Mouse (Mus musculus): Measurements from ENCODE around the gene Man2a1. TPM values are rescaled to one million over a fixed set of nuclear protein-coding genes. Genes with fewer than 3 reads are reported as not detected.
A peak's percentile ranks its signal among the peaks of the same experiment; 100 is the strongest.

The Man2a1 gene
- polyA plus RNA-seq, 1 experiment from 2014 or later = 11.5 TPM

DNA sequence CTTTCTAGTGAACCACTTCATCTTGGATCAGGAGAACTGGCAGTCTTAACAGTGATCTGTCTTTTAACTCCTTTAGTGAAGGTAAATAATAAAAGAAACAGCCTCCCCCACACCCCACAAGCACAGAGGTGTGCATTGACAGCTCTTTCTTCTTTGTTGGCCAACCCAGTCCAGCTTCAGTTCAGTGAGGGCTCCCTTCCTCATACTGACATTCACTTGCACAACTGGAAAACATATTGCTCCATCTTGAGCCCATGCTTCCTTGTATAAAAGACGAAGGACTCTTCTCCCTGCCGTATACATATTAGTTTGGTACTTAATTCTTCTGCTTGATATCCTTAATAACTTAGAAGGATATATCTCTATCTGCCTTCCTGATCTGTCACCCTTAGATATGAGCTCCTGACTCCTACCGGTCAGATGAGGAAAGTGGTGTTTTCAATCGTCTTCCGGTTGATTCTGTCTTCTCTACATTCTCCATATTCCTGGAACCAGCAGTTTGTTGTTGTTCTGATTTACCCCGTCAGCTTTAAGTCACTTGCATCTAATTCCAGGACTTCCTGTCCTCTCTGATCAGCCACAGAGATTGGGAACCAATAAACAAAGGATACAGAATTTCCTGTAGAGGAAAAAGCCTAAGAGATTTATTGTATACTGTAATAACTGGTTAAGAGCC is 8.5 kb downstream of the Man2a1 start:
- DNase-seq (no peak), ATAC-seq (0 out of 2 replicates have a peak, but pooled peaks have one; percentile 10)
- WGBS (ENCODE audit: insufficient replicate concordance) = 49% methylated on average over 6 of the region's 6 CpGs
- H3K4me2 ChIP-seq (ENCODE audit: low read depth, low read length) = no peak overlapping the region
- peaks cover 26% of the 10 kb centered on the region for H3K36me3 ChIP-seq (replicated peaks; ENCODE audit: insufficient read depth, low read length)
- no peak for TF ChIP-seq EP300 (IDR thresholded peaks at IDR 0.05; ENCODE audit: low read depth)
- no peak for TF ChIP-seq CTCF (IDR thresholded peaks at IDR 0.05; ENCODE audit: low read depth)
- H3K9me3 ChIP-seq (ENCODE audit: low read length) = no peaks in the 10 kb centered on the region
- H3K4me1 ChIP-seq (ENCODE audit: insufficient read depth) = peaks cover 45% of the 10 kb centered on the region
- H3K9ac ChIP-seq (replicated peaks) = no peak overlapping the region
- peak overlapping the region; percentile 73 for H3K27ac ChIP-seq (ENCODE audit: low read depth)
- no peaks in the 10 kb centered on the region for H3K27me3 ChIP-seq (ENCODE audit: insufficient read depth, low read length)
- no peak overlapping the region for H3K4me3 ChIP-seq (ENCODE audit: low read depth, low read length)

GRCm38 (mm10) chr17:64609741-64610140 is 9.2 kb downstream of the Man2a1 start:
- Histone ChIP-seq H3K9me3 (ENCODE audit: low read length) (no peaks in the 10 kb centered on the region), H3K27ac (ENCODE audit: low read depth) (peak overlapping the region; percentile 73; the same call in 1 of the 2 replicates), H3K9ac (replicated peaks) (no peak overlapping the region), H3K4me1 (ENCODE audit: insufficient read depth) (peaks cover 43% of the 10 kb centered on the region), H3K27me3 (ENCODE audit: insufficient read depth, low read length) (no peaks in the 10 kb centered on the region), H3K36me3 (replicated peaks; ENCODE audit: insufficient read depth, low read length) (peaks cover 27% of the 10 kb centered on the region), H3K4me3 (ENCODE audit: low read depth, low read length) (no peak overlapping the region), H3K4me2 (ENCODE audit: low read depth, low read length) (no peak overlapping the region)
- no peak for DNase-seq
- no peak; the same call in 1 of the 2 replicates for TF ChIP-seq EP300 (IDR thresholded peaks at IDR 0.05; ENCODE audit: low read depth)
- TF ChIP-seq CTCF (IDR thresholded peaks at IDR 0.05; ENCODE audit: low read depth) = no peak
- ATAC-seq = no peak
- WGBS (ENCODE audit: insufficient replicate concordance) = 65% methylated on average over 3 of the region's 3 CpGs

GRCm38 (mm10) chr17:64611426-64611825 is 10.9 kb downstream of the Man2a1 start:
- ATAC-seq (no peak), DNase-seq (no peak)
- Histone ChIP-seq H3K27me3 (ENCODE audit: insufficient read depth, low read length) (no peaks in the 10 kb centered on the region), H3K4me2 (ENCODE audit: low read depth, low read length) (no peak overlapping the region), H3K36me3 (replicated peaks; ENCODE audit: insufficient read depth, low read length) (peaks cover 35% of the 10 kb centered on the region), H3K9me3 (ENCODE audit: low read length) (no peaks in the 10 kb centered on the region), H3K27ac (ENCODE audit: low read depth) (no peak overlapping the region), H3K4me3 (ENCODE audit: low read depth, low read length) (no peak overlapping the region), H3K4me1 (ENCODE audit: insufficient read depth) (peaks cover 46% of the 10 kb centered on the region), H3K9ac (replicated peaks) (no peak overlapping the region)
- TF ChIP-seq CTCF (IDR thresholded peaks at IDR 0.05; ENCODE audit: low read depth) (no peak), EP300 (IDR thresholded peaks at IDR 0.05; ENCODE audit: low read depth) (no peak)
- WGBS (ENCODE audit: insufficient replicate concordance) = 78% methylated on average over 5 of the region's 5 CpGs

- no peak overlapping the region for H3K9ac ChIP-seq (replicated peaks)
- ATAC-seq (no peak), DNase-seq (no peak)
- H3K27me3 ChIP-seq (ENCODE audit: insufficient read depth, low read length) = no peaks in the 10 kb centered on the region
- H3K4me2 ChIP-seq (ENCODE audit: low read depth, low read length) = no peak overlapping the region
- H3K27ac ChIP-seq (ENCODE audit: low read depth) = no peak overlapping the region
- peaks cover 44% of the 10 kb centered on the region for H3K4me1 ChIP-seq (ENCODE audit: insufficient read depth)
- no peak overlapping the region for H3K4me3 ChIP-seq (ENCODE audit: low read depth, low read length)
- H3K36me3 ChIP-seq (replicated peaks; ENCODE audit: insufficient read depth, low read length) = peaks cover 32% of the 10 kb centered on the region
- 86% methylated on average over 16 of the region's 16 CpGs for WGBS (ENCODE audit: insufficient replicate concordance)
- no peaks in the 10 kb centered on the region for H3K9me3 ChIP-seq (ENCODE audit: low read length)
- TF ChIP-seq EP300 (IDR thresholded peaks at IDR 0.05; ENCODE audit: low read depth) (no peak), CTCF (IDR thresholded peaks at IDR 0.05; ENCODE audit: low read depth) (no peak)
Observed at GRCm38 (mm10) chr17:64612135-64612885, 11.8 kb downstream of the Man2a1 start.

- Histone ChIP-seq H3K4me3 (ENCODE audit: low read depth, low read length) (no peak overlapping the region), H3K9ac (replicated peaks) (no peak overlapping the region), H3K9me3 (ENCODE audit: low read length) (no peaks in the 10 kb centered on the region), H3K27ac (ENCODE audit: low read depth) (no peak overlapping the region), H3K27me3 (ENCODE audit: insufficient read depth, low read length) (no peaks in the 10 kb centered on the region), H3K4me1 (ENCODE audit: insufficient read depth) (peaks cover 43% of the 10 kb centered on the region), H3K36me3 (replicated peaks; ENCODE audit: insufficient read depth, low read length) (peaks cover 30% of the 10 kb centered on the region), H3K4me2 (ENCODE audit: low read depth, low read length) (no peak overlapping the region)
- TF ChIP-seq EP300 (IDR thresholded peaks at IDR 0.05; ENCODE audit: low read depth) (no peak), CTCF (IDR thresholded peaks at IDR 0.05; ENCODE audit: low read depth) (no peak)
- WGBS (ENCODE audit: insufficient replicate concordance) = 78% methylated on average over 3 of the region's 3 CpGs
- no peak for ATAC-seq
- no peak for DNase-seq
Observed at GRCm38 (mm10) chr17:64612930-64613329, 12.4 kb downstream of the Man2a1 start.

GRCm38 (mm10) chr17:64613351-64613750 is 12.8 kb downstream of the Man2a1 start:
- TF ChIP-seq EP300 (IDR thresholded peaks at IDR 0.05; ENCODE audit: low read depth) (no peak), CTCF (IDR thresholded peaks at IDR 0.05; ENCODE audit: low read depth) (no peak)
- Histone ChIP-seq H3K36me3 (replicated peaks; ENCODE audit: insufficient read depth, low read length) (peaks cover 28% of the 10 kb centered on the region), H3K9me3 (ENCODE audit: low read length) (no peaks in the 10 kb centered on the region), H3K27ac (ENCODE audit: low read depth) (no peak overlapping the region), H3K4me1 (ENCODE audit: insufficient read depth) (peaks cover 45% of the 10 kb centered on the region), H3K4me3 (ENCODE audit: low read depth, low read length) (no peak overlapping the region), H3K9ac (replicated peaks) (no peak overlapping the region), H3K27me3 (ENCODE audit: insufficient read depth, low read length) (no peaks in the 10 kb centered on the region), H3K4me2 (ENCODE audit: low read depth, low read length) (no peak overlapping the region)
- DNase-seq = no peak
- no peak for ATAC-seq
- WGBS (ENCODE audit: insufficient replicate concordance) = 64% methylated on average over 3 of the region's 3 CpGs

Measured in liver, postnatal 0 days (tissue).